Mouse (Mus musculus) layer of hippocampus, adult 11-12 months (tissue): ENCODE measurements at regions not wholly inside any gene's neighbourhood (a gene's known extent, or its start where the extent isn't known, plus 50 kb on each side); places are given as distances from the start of the nearest gene placed in this dataset.
A peak's percentile ranks its signal among the peaks of the same experiment; 100 is the strongest.
"Not testable (repeated sequence)": the region's sequence is repeated elsewhere in the genome, so short reads cannot be mapped to it uniquely, and the experiment has no call there.

Experiments
- DNase-seq: peaks from one replicate; pipeline ENCODE4 v3.0.0; 2022; ENCODE audit warnings: low spot score

- DNase-seq = no peak
Observed at GRCm38 (mm10) chr17:82909189-82909588, 305.9 kb upstream of the Pkdcc start.

- DNase-seq = not testable (repeated sequence)
Observed at GRCm38 (mm10) chr17:82922986-82923385, 292.1 kb upstream of the Pkdcc start.

GRCm38 (mm10) chr17:82925751-82926150 lies 289.3 kb upstream of the Pkdcc start:
- DNase-seq = no peak

GRCm38 (mm10) chr17:82927681-82928080 lies 287.4 kb upstream of the Pkdcc start:
- DNase-seq = no peak

GRCm38 (mm10) chr17:82929511-82929910 lies 285.6 kb upstream of the Pkdcc start:
- no peak for DNase-seq

GRCm38 (mm10) chr17:82930738-82931137 lies 284.4 kb upstream of the Pkdcc start:
- DNase-seq = no peak

GRCm38 (mm10) chr17:82931476-82931875 lies 283.6 kb upstream of the Pkdcc start:
- no peak for DNase-seq

- no peak for DNase-seq
Observed at GRCm38 (mm10) chr17:82936836-82937235, 278.3 kb upstream of the Pkdcc start.

GRCm38 (mm10) chr17:82946083-82946482 lies 269.0 kb upstream of the Pkdcc start:
- no peak for DNase-seq

- DNase-seq = no peak
Observed at GRCm38 (mm10) chr17:82949794-82950193, 265.3 kb upstream of the Pkdcc start.

- DNase-seq = no peak
Observed at GRCm38 (mm10) chr17:82950268-82950667, 264.8 kb upstream of the Pkdcc start.

- peak; percentile 58 for DNase-seq
Observed at GRCm38 (mm10) chr17:82957409-82957808, 257.7 kb upstream of the Pkdcc start.

- no peak for DNase-seq
Observed at GRCm38 (mm10) chr17:82963374-82963773, 251.7 kb upstream of the Pkdcc start.

- no peak for DNase-seq
Observed at GRCm38 (mm10) chr17:82999710-83000109, 215.4 kb upstream of the Pkdcc start.

- no peak for DNase-seq
Observed at GRCm38 (mm10) chr17:83000411-83000810, 214.7 kb upstream of the Pkdcc start.

GRCm38 (mm10) chr17:83001567-83001966 lies 213.5 kb upstream of the Pkdcc start:
- DNase-seq = no peak

GRCm38 (mm10) chr17:83010845-83011244 lies 204.2 kb upstream of the Pkdcc start:
- DNase-seq = no peak

- no peak for DNase-seq
Observed at GRCm38 (mm10) chr17:83015656-83016055, 199.4 kb upstream of the Pkdcc start.

GRCm38 (mm10) chr17:83016936-83017335 lies 198.2 kb upstream of the Pkdcc start:
- DNase-seq = no peak

- DNase-seq = no peak
Observed at GRCm38 (mm10) chr17:83019267-83019666, 195.8 kb upstream of the Pkdcc start.

GRCm38 (mm10) chr17:83020576-83020975 lies 194.5 kb upstream of the Pkdcc start:
- DNase-seq = no peak

- DNase-seq = peak; percentile 83
Observed at GRCm38 (mm10) chr17:83025340-83025816, 189.7 kb upstream of the Pkdcc start.

- no peak for DNase-seq
Observed at GRCm38 (mm10) chr17:83034914-83035573, 180.0 kb upstream of the Pkdcc start.

GRCm38 (mm10) chr17:83035574-83035918 lies 179.5 kb upstream of the Pkdcc start:
- no peak for DNase-seq
